12 mouse cellular contexts compared by ENCODE assay signal in the genomic region with DNA sequence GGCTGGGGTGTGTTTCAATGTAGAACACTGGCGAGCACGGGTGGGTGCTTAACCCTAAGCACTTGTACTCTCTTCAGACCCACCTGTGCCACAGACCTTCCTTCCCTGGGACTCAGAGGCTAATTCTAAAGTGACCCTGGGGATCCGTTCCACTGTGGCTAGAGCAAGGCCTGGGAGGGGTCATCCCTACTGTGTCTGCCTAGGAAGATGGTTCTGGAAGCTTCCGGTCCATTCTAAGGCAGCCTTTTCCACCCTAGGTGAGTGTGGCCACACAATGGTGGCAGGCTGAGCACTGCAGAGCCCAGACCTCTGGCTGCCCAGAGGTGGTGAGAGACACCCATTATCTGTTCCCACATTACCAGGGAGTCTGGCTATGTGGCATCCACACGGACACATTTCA. TPM values are rescaled to one million over a fixed set of nuclear protein-coding genes. Genes with fewer than 3 reads are reported as not detected.
"Had no signal": no experiment of that assay in that cellular context is flagged by ENCODE, and none has a peak within 500 bp of the region (broad histone marks: within the 10 kb centered on the region; RNA-seq: fewer than 3 reads in every experiment).

No protein-coding gene starts in this region.

- H3K36me3 ChIP-seq: heart, embryonic 12.5 days; hindbrain, embryonic 13.5 days; hindbrain, embryonic 15.5 days; kidney, embryonic 15.5 days; limb, embryonic 13.5 days; limb, embryonic 15.5 days; liver, embryonic 12.5 days had no signal

- ATAC-seq: liver, embryonic 12.5 days had no signal

- H3K4me3 ChIP-seq: heart, adult 2 months; heart, embryonic 12.5 days; hindbrain, embryonic 13.5 days; hindbrain, embryonic 15.5 days; kidney, embryonic 15.5 days; limb, embryonic 13.5 days; limb, embryonic 15.5 days; liver, embryonic 12.5 days had no signal

- H3K4me2 ChIP-seq: heart, embryonic 12.5 days; hindbrain, embryonic 13.5 days; hindbrain, embryonic 15.5 days; kidney, embryonic 15.5 days; limb, embryonic 13.5 days; limb, embryonic 15.5 days; liver, embryonic 12.5 days had no signal

- H3K4me1 ChIP-seq: heart, embryonic 12.5 days; hindbrain, embryonic 15.5 days; kidney, embryonic 15.5 days; limb, embryonic 15.5 days; liver, embryonic 12.5 days had no signal

- H3K27ac ChIP-seq: heart, adult 2 months; hindbrain, embryonic 13.5 days; hindbrain, embryonic 15.5 days; hindbrain, postnatal 0 days; kidney, embryonic 15.5 days; kidney, postnatal 0 days; limb, embryonic 13.5 days; limb, embryonic 15.5 days; liver, embryonic 12.5 days; liver, embryonic 14.5 days had no signal

- H3K9me3 ChIP-seq: heart, embryonic 12.5 days; hindbrain, embryonic 13.5 days; hindbrain, embryonic 15.5 days; kidney, embryonic 15.5 days; limb, embryonic 13.5 days; limb, embryonic 15.5 days; liver, embryonic 12.5 days had no signal

- H3K27me3 ChIP-seq: hindbrain, embryonic 13.5 days; hindbrain, embryonic 15.5 days; limb, embryonic 13.5 days; limb, embryonic 15.5 days had no signal

- H3K9ac ChIP-seq: heart, embryonic 12.5 days; hindbrain, embryonic 13.5 days; hindbrain, embryonic 15.5 days; kidney, embryonic 15.5 days; limb, embryonic 13.5 days; limb, embryonic 15.5 days; liver, embryonic 12.5 days; liver, embryonic 14.5 days had no signal

RNA-seq across cellular contexts. Expression of gene Fzd9, which starts 35.9 kb away (rescaled TPM):
- total RNA-seq: liver, adult 2 months had no signal
